Mouse (Mus musculus): ENCODE results near the gene Egfr. TPM values are rescaled to one million over a fixed set of nuclear protein-coding genes. Genes with fewer than 3 reads are reported as not detected.

Gene Egfr
- polyA plus RNA-seq, 1 experiment = not detected

DNA sequence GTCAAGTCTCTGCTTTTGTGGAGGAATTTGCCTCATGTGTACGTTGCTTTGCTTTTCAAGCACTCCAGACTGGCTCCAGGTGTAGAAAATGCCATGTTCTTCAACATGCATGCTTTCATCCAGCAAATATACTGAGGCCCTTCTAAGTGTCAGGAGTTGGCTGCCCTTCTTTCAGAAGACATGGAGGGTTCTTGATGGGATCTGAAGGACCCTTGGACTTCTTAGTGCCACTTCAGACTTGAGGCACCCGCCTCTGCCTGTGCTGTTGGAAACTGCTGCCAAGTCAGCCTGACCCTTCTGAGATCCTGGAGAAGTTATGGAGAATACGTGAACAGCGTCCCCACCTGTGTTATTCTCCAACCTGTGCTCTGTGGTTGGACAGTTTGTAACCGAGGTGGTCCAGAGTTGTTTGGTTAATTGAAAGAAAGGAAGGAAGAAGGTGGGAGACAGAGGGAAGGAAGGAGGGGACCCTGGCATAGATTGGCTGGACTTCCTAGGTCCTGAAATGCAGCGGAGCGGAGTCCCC is 483 bp upstream of the Egfr start:
- no peaks in the 10 kb centered on the region for H3K4me1 ChIP-seq (ENCODE audit: control insufficient read depth)
- no peak for TF ChIP-seq TAL1 (IDR thresholded peaks at IDR 0.05; ENCODE audit: low read length)
- TF ChIP-seq GATA1 (IDR thresholded peaks at IDR 0.05; ENCODE audit: low read length) = no peak
- no peaks in the 10 kb centered on the region for H3K36me3 ChIP-seq (ENCODE audit: control insufficient read depth)
- H3K9me3 ChIP-seq (ENCODE audit: control insufficient read depth, low read length) = no peaks in the 10 kb centered on the region
- peaks cover 29% of the 10 kb centered on the region for H3K27me3 ChIP-seq (ENCODE audit: control insufficient read depth)
- no peak overlapping the region for H3K4me3 ChIP-seq (replicated peaks)

DNA sequence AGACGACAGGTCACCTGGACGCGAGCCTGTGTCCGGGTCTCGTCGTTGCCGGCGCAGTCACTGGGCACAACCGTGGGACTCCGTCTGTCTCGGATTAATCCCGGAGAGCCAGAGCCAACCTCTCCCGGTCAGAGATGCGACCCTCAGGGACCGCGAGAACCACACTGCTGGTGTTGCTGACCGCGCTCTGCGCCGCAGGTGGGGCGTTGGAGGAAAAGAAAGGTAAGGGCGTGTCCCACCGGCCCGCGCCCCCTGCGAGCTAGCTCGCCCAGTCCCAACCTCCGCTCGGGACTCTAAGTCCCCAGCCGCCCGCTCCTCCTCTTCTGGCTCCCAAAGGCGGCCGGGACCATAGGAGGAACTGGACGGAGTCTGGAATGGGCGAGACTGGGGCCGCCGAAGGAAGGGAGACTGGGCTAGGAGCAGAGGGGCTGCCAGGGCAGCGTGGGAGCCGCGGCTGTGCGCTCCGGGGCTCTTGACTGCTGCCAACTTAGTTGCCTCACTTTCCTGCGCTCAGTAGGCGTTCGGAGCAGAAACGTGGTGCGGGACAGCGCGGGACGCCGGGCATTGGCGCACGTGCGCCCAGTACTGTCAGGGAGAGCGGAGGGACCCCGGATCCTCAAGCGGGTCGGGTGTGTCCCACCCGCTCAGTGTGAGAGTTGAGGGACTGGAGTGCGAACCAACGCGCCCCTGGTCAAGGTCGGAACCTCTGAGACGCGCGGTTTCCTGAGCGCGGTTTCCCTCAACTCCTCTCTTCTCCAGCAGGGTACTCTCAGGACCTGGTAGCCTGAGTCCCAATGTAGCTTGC is 548 bp downstream of the Egfr start:
- H3K36me3 ChIP-seq (ENCODE audit: control insufficient read depth) = no peaks in the 10 kb centered on the region
- no peaks in the 10 kb centered on the region for H3K4me1 ChIP-seq (ENCODE audit: control insufficient read depth)
- H3K4me3 ChIP-seq (replicated peaks) = peak overlapping the region; percentile 46
- TF ChIP-seq TAL1 (IDR thresholded peaks at IDR 0.05; ENCODE audit: low read length) (no peak), GATA1 (IDR thresholded peaks at IDR 0.05; ENCODE audit: low read length) (no peak)
- no peaks in the 10 kb centered on the region for H3K9me3 ChIP-seq (ENCODE audit: control insufficient read depth, low read length)
- peaks cover 29% of the 10 kb centered on the region for H3K27me3 ChIP-seq (ENCODE audit: control insufficient read depth)

GRCm38 (mm10) chr11:16753154-16754040 is 1.4 kb downstream of the Egfr start:
- TF ChIP-seq GATA1 (IDR thresholded peaks at IDR 0.05; ENCODE audit: low read length) (no peak), TAL1 (IDR thresholded peaks at IDR 0.05; ENCODE audit: low read length) (no peak)
- H3K4me3 ChIP-seq (replicated peaks) = peak overlapping the region; percentile 46
- H3K9me3 ChIP-seq (ENCODE audit: control insufficient read depth, low read length) = no peaks in the 10 kb centered on the region
- H3K27me3 ChIP-seq (ENCODE audit: control insufficient read depth) = peaks cover 29% of the 10 kb centered on the region
- H3K36me3 ChIP-seq (ENCODE audit: control insufficient read depth) = no peaks in the 10 kb centered on the region
- no peaks in the 10 kb centered on the region for H3K4me1 ChIP-seq (ENCODE audit: control insufficient read depth)

GRCm38 (mm10) chr11:16759930-16760329 is 7.9 kb downstream of the Egfr start:
- no peak for TF ChIP-seq GATA1 (IDR thresholded peaks at IDR 0.05; ENCODE audit: low read length)
- no peak for TF ChIP-seq TAL1 (IDR thresholded peaks at IDR 0.05; ENCODE audit: low read length)

GRCm38 (mm10) chr11:16761184-16761583 is 9.2 kb downstream of the Egfr start:
- TF ChIP-seq TAL1 (IDR thresholded peaks at IDR 0.05; ENCODE audit: low read length) (no peak), GATA1 (IDR thresholded peaks at IDR 0.05; ENCODE audit: low read length) (no peak)
- Histone ChIP-seq H3K36me3 (ENCODE audit: control insufficient read depth) (no peaks in the 10 kb centered on the region), H3K4me1 (ENCODE audit: control insufficient read depth) (no peaks in the 10 kb centered on the region), H3K9me3 (ENCODE audit: control insufficient read depth, low read length) (no peaks in the 10 kb centered on the region), H3K4me3 (replicated peaks) (no peak overlapping the region), H3K27me3 (ENCODE audit: control insufficient read depth) (no peaks in the 10 kb centered on the region)

More at GRCm38 (mm10) chr11:16759930-16760329, 7.9 kb downstream of the Egfr start:
- Histone ChIP-seq H3K36me3 (ENCODE audit: control insufficient read depth) (no peaks in the 10 kb centered on the region), H3K4me3 (replicated peaks) (no peak overlapping the region), H3K27me3 (ENCODE audit: control insufficient read depth) (no peaks in the 10 kb centered on the region; the same call in 1 of the 2 replicates), H3K9me3 (ENCODE audit: control insufficient read depth, low read length) (no peaks in the 10 kb centered on the region), H3K4me1 (ENCODE audit: control insufficient read depth) (no peaks in the 10 kb centered on the region)

DNA sequence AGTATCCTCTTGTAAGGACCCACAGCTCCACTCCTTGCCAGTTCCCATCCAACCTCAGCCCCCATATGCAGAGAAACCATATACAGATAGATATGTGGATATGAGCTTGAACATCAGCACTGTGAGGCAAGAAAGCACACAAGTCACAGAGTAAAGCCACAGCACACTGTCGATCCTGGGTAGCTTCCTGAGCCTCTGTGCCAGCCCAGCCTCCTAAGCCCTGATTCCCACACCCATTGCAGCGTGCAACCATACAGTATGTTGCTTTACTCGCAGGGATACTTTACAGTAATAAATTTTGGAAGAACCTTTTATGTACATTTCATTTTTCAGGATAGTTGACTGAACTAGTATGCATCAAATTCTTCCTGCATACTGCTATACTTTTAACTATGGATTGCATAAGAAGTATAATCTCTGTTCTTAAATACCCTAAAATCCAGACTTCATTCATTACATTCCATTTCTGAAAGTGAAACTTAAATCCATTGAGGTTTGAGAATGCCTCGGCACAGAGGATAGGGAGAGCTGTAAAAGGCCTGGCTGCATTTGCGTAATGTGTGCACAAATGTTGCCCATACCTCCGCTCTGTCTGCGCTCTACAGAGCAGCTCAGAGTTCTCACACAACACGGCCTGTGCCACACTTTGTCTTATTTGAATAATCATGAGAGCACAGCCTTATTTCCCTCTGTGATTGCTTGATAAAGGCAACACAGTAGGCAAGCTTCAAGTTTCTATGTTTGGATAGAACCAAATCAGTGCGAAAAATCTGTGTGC is 14.2 kb downstream of the Egfr start:
- no peak overlapping the region for H3K4me3 ChIP-seq (replicated peaks)
- TF ChIP-seq GATA1 (IDR thresholded peaks at IDR 0.05; ENCODE audit: low read length) = no peak
- no peak for TF ChIP-seq TAL1 (IDR thresholded peaks at IDR 0.05; ENCODE audit: low read length)
- no peaks in the 10 kb centered on the region for H3K36me3 ChIP-seq (ENCODE audit: control insufficient read depth)
- H3K9me3 ChIP-seq (ENCODE audit: control insufficient read depth, low read length) = no peaks in the 10 kb centered on the region
- no peaks in the 10 kb centered on the region for H3K27me3 ChIP-seq (ENCODE audit: control insufficient read depth)
- no peaks in the 10 kb centered on the region for H3K4me1 ChIP-seq (ENCODE audit: control insufficient read depth)

DNA sequence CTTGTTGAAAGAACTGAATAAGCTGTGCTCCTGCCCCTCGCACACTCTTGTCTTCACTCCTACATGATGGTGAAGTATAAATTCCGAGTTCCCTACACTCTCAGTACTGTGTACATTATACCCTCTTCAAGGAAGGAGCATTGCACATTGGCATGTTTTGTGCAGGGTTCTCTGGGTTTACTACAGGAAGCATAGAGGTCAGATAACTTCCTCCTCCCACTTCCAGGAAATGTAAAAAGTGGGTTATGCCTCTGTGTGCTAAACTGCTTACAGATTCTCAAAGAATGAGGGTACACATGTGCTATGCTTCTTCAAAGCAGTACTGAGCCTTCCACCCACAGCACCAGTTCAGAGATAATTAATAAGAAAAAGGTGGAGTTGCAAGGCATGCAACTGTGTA is 16.0 kb downstream of the Egfr start:
- Histone ChIP-seq H3K9me3 (ENCODE audit: control insufficient read depth, low read length) (no peaks in the 10 kb centered on the region), H3K27me3 (ENCODE audit: control insufficient read depth) (no peaks in the 10 kb centered on the region), H3K4me3 (replicated peaks) (no peak overlapping the region), H3K4me1 (ENCODE audit: control insufficient read depth) (no peaks in the 10 kb centered on the region), H3K36me3 (ENCODE audit: control insufficient read depth) (no peaks in the 10 kb centered on the region)
- TF ChIP-seq GATA1 (IDR thresholded peaks at IDR 0.05; ENCODE audit: low read length) = no peak
- TF ChIP-seq TAL1 (IDR thresholded peaks at IDR 0.05; ENCODE audit: low read length) = no peak

DNA sequence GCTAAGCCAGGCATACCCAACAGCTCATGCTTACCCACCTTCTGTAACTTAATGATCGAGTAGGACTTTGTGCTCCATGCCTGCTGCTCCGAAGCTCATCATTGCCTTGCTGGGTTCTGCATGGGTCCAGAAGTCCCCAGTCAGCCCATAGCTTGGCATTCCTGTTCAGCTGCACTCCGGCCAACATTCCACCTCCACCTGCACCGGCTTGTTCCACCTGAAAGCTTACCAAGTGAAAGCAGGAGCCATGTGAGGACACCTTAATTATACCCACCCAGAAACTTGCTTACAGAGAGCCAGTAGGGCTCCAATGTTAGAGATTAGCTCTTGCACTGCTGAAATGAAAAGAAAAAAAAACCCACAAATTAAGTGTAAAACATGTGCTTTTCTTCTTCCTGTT is 17.3 kb downstream of the Egfr start:
- H3K9me3 ChIP-seq (ENCODE audit: control insufficient read depth, low read length) = no peaks in the 10 kb centered on the region

More for the DNA sequence above, 17.3 kb downstream of the Egfr start:
- Histone ChIP-seq H3K36me3 (ENCODE audit: control insufficient read depth) (no peaks in the 10 kb centered on the region), H3K4me1 (ENCODE audit: control insufficient read depth) (no peaks in the 10 kb centered on the region), H3K27me3 (ENCODE audit: control insufficient read depth) (no peaks in the 10 kb centered on the region), H3K4me3 (replicated peaks) (no peak overlapping the region)
- TF ChIP-seq GATA1 (IDR thresholded peaks at IDR 0.05; ENCODE audit: low read length) (no peak), TAL1 (IDR thresholded peaks at IDR 0.05; ENCODE audit: low read length) (no peak)

Data from erythroblast, embryonic 14.5 days (primary cell).